Mouse (Mus musculus) spleen, adult 18-20 months (tissue): ENCODE results near the gene Plod1.
A peak's percentile ranks its signal among the peaks of the same experiment; 100 is the strongest.

Source experiments
- DNase-seq, 2 experiments: peaks; one replicate each; pipeline ENCODE4 v3.0.0; 2022; ENCODE audit warnings: mixed read lengths in 2 of 2

The Plod1 gene

GRCm38 (mm10) chr4:147936331-147936954 lies at the start of gene Plod1:
Plod1 (minus strand) TSS chr4:147936767.
- peak; percentile 70 to 84 for DNase-seq

DNA sequence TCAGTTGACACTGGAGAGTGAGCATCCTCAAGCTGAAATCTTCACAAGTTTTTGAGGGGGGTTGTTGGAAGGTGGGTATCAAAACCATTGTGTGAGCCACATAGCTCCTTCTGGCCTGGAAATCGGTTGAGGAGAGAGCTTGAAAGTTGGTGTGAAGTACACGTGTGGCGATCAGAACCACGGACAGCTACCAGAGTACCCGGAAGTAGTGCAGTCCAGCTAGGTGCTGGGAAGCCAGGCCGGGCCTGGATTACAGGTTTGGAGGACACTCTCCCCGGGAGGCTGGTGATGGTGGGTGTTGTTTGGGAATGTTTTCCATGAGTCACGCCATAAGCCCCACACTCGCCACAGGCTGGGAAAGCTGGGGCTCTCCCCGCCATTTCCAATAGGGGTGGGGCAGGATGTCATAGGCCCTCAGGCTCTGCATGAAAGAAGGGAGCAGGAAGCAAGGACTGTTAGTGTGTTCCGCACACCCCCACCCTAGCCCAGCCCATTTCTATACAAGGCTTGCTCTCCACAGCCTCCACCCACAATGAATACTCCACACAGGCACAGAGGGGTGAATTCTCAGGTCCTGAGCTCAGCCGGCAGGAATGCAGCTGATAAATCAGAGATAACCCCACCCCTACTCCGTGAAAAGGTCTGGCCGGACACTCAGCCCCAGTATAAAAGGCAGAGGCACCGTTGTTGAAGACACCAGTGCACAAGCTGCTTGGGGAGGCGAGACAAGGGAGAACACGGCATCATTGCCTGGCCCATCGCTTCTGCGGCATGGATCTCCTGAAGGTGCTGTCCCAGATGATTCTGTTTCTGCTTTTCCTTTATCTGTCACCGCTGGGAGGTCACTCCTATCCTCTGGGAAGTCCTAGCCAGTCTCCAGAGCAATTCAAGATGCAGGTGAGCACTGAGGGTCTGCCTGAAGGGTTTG lies 48.9 kb upstream of the Plod1 start, which contains the start of gene Nppb:
Gene Nppb (plus strand): TSS at position 584 of the 928 bp plus-strand sequence.
- no peak for DNase-seq

DNA sequence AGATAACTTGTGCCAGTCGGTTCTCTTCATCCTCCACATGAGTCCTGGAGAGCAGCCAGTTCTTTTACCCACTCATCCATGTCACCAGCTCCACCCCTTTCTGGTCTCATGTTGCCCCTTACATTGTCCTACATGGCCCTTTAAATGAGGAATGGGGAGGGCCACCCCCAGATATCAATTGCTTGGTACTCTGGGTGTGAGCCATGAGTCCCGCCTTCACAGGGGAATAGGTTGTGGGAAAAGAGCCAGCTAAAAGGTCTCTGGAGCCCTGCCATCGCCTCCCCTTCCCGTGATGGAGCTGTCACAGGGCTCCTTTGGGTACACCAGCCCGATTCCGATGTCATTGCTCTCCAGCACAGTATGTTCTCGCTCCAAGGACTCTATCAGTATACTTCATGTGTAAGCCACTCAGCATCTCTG lies 42.9 kb upstream of the Plod1 start:
- DNase-seq: no peak

GRCm38 (mm10) chr4:147978391-147978790 lies 41.8 kb upstream of the Plod1 start:
- DNase-seq: no peak

DNA sequence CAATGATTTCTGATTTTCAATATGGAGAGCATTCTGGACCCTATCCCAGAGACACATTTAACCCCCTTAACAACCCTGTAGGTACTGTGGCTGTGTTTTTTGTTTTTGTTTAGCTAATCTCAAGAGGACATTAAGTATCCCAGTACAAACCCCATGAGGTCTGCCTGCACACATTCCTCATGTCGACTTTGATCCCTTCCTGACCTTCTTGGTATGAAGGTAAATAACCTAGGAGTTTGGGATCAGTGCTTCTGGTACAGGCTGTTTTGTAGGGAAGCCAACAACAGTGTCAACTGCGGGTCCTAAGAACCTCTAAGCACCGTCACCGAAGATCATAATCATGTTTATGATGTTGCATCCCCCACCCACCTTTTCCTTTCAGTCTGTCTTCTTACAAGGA lies 41.2 kb upstream of the Plod1 start:
- no peak for DNase-seq

GRCm38 (mm10) chr4:147976237-147976636 lies 39.7 kb upstream of the Plod1 start:
- no peak for DNase-seq

- DNase-seq: no peak
Observed at GRCm38 (mm10) chr4:147969337-147969736, 32.8 kb upstream of the Plod1 start.

DNA sequence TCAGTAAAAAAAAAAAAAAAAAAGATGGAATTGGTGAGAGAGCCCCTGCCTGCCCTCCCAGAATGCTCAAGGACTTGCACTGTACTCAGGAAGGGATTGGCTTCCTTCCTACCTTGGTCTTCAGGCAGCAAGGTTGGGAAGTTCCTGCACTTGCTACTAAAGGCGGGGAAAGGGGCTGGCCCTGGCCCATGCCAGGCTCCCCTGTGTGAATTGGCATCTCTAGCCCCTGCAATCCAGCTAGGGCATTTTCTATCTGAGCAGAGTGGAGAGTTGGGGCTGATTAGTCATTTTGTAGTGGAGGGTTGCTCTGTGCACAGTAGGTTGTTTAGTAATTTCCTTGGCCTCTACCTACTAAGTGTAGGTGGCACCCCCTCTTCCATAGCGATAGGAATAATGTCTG lies 32.2 kb upstream of the Plod1 start:
- DNase-seq: no peak

DNA sequence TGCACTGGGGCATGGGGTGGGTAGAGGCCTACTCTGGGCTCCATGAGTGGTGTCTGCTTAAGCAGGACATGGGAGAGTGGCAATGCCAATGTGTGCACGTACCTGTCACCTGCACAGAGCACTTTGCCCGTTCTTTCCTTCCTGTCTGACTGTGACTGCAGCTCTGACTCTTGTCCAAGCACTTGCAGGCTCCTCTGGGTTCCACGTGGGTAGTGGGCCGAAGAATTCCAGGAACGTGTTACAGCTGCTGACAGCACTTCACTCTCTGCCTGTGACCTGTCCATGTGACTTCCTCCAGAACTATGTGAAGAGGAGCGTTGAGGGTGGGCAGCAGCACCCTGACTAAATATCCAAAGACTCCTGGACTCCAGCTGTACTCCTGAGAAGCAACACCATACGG lies 29.1 kb upstream of the Plod1 start:
- DNase-seq: no peak

- DNase-seq: no peak
Observed at GRCm38 (mm10) chr4:147963623-147964022, 27.1 kb upstream of the Plod1 start.

GRCm38 (mm10) chr4:147962781-147963180 lies 26.2 kb upstream of the Plod1 start:
- DNase-seq: no peak

GRCm38 (mm10) chr4:147959881-147960831 lies 23.6 kb upstream of the Plod1 start:
- peak; percentile 21 to 57 for DNase-seq

DNA sequence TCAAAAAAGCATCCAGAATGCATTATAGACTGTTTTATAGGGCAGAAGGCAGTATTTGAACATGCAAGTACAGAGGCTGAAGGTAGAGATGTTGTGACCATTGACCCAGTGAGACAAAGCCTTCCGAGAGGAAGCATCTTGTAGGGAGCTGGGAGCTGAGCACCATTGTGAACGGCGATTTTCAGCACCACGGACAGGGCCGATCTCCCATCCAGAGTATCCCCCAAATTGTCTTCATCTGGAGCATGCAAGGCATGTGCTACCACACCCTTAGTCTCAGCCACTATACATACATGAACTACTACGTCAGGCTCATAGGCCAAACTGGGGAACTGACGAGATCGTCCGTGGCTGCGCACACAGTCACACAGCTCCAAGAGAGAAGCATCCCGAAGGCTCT lies 20.6 kb upstream of the Plod1 start:
- DNase-seq: no peak

DNA sequence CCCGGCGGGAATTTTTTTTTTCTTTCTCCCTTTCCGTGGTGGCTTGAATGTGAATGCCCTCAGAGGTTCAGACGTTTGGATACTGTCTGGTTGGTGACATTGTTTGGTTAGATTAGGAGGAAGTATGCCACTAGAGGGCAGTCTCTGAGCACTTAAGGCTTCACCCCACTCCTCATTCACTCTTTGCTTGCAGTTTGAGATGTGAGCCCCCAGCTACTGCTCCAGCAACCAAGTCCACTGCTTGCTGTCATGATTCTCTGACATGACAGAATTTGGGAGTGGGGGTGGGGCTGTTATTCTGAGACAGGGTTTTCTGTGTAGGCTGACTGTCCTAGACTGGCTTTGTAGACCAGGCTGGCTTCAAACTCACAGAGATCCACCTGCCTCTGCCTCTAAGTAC lies 17.0 kb upstream of the Plod1 start:
- DNase-seq: no peak

DNA sequence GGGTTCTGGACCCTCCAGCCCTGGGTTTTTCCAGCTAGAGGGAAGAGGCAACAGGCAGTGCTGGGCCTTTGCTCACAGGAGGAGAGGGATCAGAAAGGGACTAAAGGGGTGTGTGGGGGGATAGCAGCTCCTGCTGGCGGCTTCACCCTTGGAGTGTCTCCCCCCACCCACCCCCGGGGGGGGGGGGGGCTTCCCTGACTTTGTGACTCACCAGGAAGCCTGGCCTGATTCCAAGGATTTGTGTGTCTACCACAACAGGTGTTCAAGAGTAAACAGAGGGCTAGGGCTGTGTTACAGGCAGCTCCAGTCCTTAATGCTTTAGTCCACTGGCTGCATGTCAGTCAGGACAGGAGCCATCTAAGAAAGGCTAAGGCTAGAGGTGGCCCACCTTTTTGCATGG lies 10.9 kb upstream of the Plod1 start:
- DNase-seq: no peak

DNA sequence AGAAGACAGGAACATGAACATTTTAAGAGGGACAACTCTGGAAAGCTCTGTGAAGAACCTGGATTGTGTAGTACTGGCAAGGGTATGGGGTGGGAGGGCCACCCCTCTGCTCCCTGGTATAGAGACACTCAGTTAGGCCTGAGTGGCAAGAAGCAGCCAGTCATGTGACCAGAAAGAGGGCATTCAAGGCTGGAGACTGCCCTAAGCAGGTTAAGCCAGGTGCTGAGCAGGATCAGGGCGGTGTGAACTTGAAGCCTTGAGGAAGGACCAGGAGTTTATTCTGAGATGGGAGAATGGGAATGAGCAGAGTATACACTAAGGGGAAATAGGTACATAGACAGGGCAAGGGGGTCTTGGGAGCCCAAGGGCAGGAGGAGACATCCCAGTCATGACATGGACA lies 6.4 kb upstream of the Plod1 start:
- no peak for DNase-seq

DNA sequence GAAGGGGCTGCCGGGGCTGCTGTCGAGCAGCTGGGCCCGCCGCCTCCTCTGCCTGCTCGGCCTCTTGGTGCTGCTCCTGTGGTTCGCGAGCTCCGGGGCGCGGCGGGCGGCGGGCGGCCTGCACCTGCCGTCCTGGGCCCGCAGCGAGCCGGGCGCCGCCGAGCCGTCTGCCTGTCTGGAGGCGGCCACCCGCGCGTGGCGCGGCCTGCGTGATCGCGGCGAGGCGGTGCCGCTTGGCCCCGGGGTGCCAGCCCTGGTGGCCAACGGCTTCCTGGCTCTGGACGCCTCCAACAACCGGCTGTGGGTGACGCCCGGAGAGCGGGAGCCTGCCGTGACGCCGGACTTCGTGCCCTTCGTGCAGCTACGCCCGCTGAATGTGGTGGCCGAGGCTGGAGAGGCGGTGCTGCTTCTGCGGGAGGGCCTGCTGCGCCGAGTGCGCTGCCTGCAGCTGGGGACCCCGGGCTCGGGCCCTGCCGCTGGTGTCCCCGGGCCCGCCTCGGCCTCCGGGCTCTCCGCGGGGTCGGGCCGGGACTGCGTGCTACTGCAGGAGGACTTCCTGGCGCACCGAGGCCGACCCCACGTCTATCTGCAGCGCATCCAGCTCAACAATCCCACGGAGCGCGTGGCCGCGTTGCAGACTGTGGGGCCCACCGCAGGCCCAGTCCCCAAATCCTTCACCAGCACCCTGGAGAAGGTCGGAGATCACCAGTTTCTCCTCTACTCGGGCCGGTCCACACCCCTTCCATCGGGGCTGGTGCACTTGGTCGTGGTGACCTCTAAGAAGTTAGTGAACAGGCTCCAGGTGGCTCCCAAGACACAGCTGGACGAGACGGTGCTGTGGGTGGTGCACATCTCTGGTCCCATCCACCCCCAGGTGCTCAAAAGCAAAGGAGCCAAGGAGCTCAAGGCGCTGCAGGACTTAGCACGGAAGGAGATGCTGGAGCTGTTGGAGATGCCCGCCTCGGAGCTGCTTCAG lies 4.8 kb upstream of the Plod1 start:
- peak in 1 of 2 experiments; percentile 36 for DNase-seq

GRCm38 (mm10) chr4:147940576-147941044 lies 4.0 kb upstream of the Plod1 start, which contains the start of gene 2510039O18Rik:
2510039O18Rik (plus strand) TSS chr4:147940895.
- DNase-seq: peak; percentile 78 to 80

- no peak for DNase-seq
Observed at GRCm38 (mm10) chr4:147940111-147940510, 3.5 kb upstream of the Plod1 start.

DNA sequence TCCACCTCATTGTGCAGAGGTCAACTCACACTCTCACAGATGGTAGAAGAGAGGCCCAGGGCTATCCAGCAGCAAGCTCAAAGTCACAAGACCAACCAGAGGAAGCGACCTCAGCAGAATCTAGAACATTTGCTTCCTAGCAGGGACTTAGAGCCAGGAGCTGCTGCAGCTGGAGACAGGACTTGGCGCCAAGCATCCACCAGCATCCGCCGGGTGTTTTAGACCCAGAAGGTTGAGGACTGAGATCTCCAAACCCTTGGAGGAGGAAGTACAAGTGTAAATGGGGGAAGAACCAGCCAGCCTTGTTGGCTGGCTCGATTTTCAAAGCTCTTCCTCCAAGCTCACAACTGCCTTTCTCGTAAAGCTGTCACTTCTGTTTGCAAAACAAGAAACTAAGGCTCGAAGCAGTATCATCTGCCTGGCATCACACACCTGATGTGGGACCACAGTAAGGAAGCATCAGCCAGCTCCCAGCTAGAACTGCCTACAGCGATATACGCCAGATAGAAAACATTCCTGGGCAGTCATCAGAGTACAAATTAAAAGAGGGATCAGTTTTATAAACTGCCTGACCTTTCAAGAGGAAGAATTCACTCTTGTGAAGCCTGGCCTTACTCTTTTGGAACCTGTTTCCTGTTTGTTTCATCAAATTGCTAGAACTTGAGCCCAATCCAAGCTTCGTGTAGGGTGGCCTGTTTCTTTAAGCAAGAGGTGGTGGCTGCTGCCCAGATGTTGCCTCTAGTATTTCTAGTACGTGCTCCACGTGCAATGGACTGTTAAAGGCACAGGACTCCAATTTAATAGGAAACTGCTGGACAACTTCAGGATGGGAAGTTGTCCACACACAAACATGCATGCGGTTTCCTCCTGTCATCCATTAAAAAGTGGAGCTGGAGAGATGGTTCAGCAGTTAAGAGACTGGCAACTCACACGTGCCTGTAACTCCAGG lies 1.9 kb upstream of the Plod1 start:
- DNase-seq: no peak
